Mouse (Mus musculus) small intestine, adult 2 months (tissue): ENCODE measurements around the gene Adamtsl5.

Experiments
- CTCF ChIP-seq: fragments of 200-500 bp; IDR thresholded peaks from 2 replicates; pipeline ENCODE4 v1.5.1; 2012; ENCODE audit warnings: low read depth, mild to moderate bottlenecking, control low read depth, inconsistent platforms, low read length, moderate library complexity, mixed read lengths; ENCODE audit not compliant: insufficient replicate concordance, insufficient read length; ENCODE audit errors: extremely low read depth
- POLR2A ChIP-seq: fragments of 200-500 bp; IDR thresholded peaks from 2 replicates; pipeline ENCODE4 v1.6.1; 2012; ENCODE audit warnings: low read depth, mild to moderate bottlenecking, control low read depth, inconsistent platforms, low read length, moderate library complexity

DNA sequence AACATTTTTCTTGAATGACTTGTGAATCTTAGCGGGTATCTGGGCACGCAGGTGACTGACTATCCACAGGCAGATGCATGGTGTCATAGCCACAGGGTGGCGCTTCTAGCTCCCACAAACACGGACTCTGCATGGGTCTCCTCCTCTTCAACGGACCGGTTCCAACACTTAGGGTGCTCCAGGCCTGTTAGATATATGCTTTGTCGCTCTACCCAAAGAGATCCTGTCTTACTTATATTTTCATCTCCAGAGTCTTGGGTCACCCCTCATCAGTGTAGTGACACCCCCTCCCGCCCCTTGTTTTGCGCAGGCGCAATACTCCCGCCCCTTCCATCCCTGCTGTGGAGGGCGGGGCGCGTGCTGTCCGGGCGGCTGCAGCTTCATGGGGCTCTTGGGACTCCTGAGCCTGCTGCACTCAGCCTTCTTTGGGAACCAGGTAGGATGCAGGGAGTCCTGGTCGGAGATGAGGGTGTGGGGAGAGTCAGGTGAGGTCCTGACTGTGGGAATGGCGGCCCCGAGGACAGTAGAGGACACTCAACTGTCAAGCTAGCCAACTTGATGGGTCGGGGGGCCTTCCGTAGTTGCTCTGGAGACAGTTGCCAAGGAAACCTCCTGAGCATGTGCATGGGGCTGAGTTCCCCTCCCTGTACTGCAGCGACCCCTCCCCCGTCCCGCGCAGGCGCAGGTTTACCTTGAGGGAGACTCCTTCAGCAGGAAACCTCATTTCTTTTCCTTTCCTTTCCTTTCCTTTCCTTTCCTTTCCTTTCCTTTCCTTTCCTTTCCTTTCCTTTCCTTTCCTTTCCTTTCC is 52.4 kb downstream of the Adamtsl5 start, which contains the start of gene Apc2:
- TF ChIP-seq CTCF (peak; percentile 84), POLR2A (no peak)
